ENCODE assay signal across 8 mouse cellular contexts in genomic region chr19:10205051-10205450, GRCm38 (mm10). TPM values are rescaled to one million over a fixed set of nuclear protein-coding genes. Genes with fewer than 3 reads are reported as not detected.
DNase-seq lines count a peak whose midpoint lies in the region; ATAC-seq and TF ChIP-seq lines count a peak whose summit lies in the region.

No protein-coding gene starts in this region.

- peaks cover 16% of the 10 kb centered on the region for H3K4me1 ChIP-seq in heart, embryonic 12.5 days (replicated peaks)
- no peaks in the 10 kb centered on the region; a peak in 2 of 4 replicates for H3K4me1 ChIP-seq in ES-E14 (ENCODE audit: control insufficient read depth in 2 of 2, insufficient read depth in 2 of 2, low read length in 2 of 2, poor library complexity in 1 of 2)
- H3K4me1 ChIP-seq in hindbrain, embryonic 12.5 days: peaks cover 17% of the 10 kb centered on the region

- ATAC-seq in heart, embryonic 12.5 days (ENCODE audit: insufficient number of reproducible peaks, low FRiP score): no peak
- ATAC-seq in hindbrain, embryonic 12.5 days (ENCODE audit: low FRiP score): no peak

- H3K36me3 ChIP-seq in heart, embryonic 12.5 days: peaks cover 56% of the 10 kb centered on the region
- peaks cover 42% of the 10 kb centered on the region for H3K36me3 ChIP-seq in ES-E14 (ENCODE audit: control insufficient read depth, insufficient read depth, low read length, poor library complexity, severe bottlenecking)
- peaks cover 50% of the 10 kb centered on the region for H3K36me3 ChIP-seq in hindbrain, embryonic 12.5 days

- no peak for DNase-seq in heart, postnatal 4 days
- DNase-seq in ES-E14 (ENCODE audit: low read depth, low spot score): no peak
- DNase-seq in lung, postnatal 10 days: peak; percentile 61
- no peak for DNase-seq in adrenal gland, postnatal 4 days (ENCODE audit: low spot score in 2 of 2)
- DNase-seq in adrenal gland, postnatal 14 days: no peak
- DNase-seq in embryo, embryonic 10 days (ENCODE audit: low spot score): no peak

- no peaks in the 10 kb centered on the region for H3K9me3 ChIP-seq in heart, embryonic 12.5 days (replicated peaks)
- no peaks in the 10 kb centered on the region for H3K9me3 ChIP-seq in ES-E14 (ENCODE audit: control insufficient read depth, insufficient read depth, low read depth, low read length)
- H3K9me3 ChIP-seq in hindbrain, embryonic 12.5 days (replicated peaks): no peaks in the 10 kb centered on the region

- in situ Hi-C loops in ES-E14 (cut with MboI; ENCODE audit: low sequenced_read_pairs in 2 of 2, unreplicated experiment in 2 of 2): no loop called here

- peak overlapping the region; percentile 88 for H3K4me3 ChIP-seq in heart, embryonic 12.5 days
- H3K4me3 ChIP-seq in ES-E14 (ENCODE audit: insufficient read depth in 1 of 2, low read depth in 1 of 2, low read length in 2 of 2, poor library complexity in 1 of 2, severe bottlenecking in 1 of 2): peak overlapping the region; percentile 70 to 95
- H3K4me3 ChIP-seq in hindbrain, embryonic 12.5 days: peak overlapping the region; percentile 82; the same call in 1 of the 2 replicates

- H3K4me2 ChIP-seq in heart, embryonic 12.5 days: peak overlapping the region; percentile 81
- H3K4me2 ChIP-seq in hindbrain, embryonic 12.5 days (replicated peaks): peak overlapping the region; percentile 86

- H3K27me3 ChIP-seq in heart, embryonic 12.5 days (replicated peaks): no peaks in the 10 kb centered on the region
- no peaks in the 10 kb centered on the region for H3K27me3 ChIP-seq in hindbrain, embryonic 12.5 days

- no peak overlapping the region for H3K27ac ChIP-seq in heart, embryonic 12.5 days (ENCODE audit: poor library complexity, severe bottlenecking)
- no peak overlapping the region for H3K27ac ChIP-seq in ES-E14 (ENCODE audit: insufficient read depth, low read depth, low read length, poor library complexity, severe bottlenecking)
- no peak overlapping the region for H3K27ac ChIP-seq in hindbrain, embryonic 12.5 days

- H3K9ac ChIP-seq in heart, embryonic 12.5 days: peak overlapping the region; percentile 40; the same call in 1 of the 2 replicates
- H3K9ac ChIP-seq in ES-E14 (ENCODE audit: insufficient read depth, low read depth, low read length, poor library complexity, severe bottlenecking): no peak overlapping the region
- peak overlapping the region; percentile 80; the same call in 1 of the 2 replicates for H3K9ac ChIP-seq in hindbrain, embryonic 12.5 days

- 73% methylated on average over 6 of the region's 6 CpGs for WGBS in heart, embryonic 12.5 days
- 78% methylated on average over 6 of the region's 6 CpGs for WGBS in hindbrain, embryonic 12.5 days

TF ChIP-seq in ES-E14, 5 proteins besides CTCF, POLR2A, EP300 and RAD21:
- TF ChIP-seq MAFK (IDR thresholded peaks at IDR 0.05; ENCODE audit: insufficient read depth, low read depth, low read length) (no peak), HCFC1 (IDR thresholded peaks at IDR 0.05; ENCODE audit: borderline replicate concordance, insufficient read depth, low read length) (no peak), ZNF384 (IDR thresholded peaks at IDR 0.05; ENCODE audit: low read depth, low read length) (no peak), CHD2 (IDR thresholded peaks at IDR 0.05; ENCODE audit: low read depth, low read length) (no peak), ZC3H11A (IDR thresholded peaks at IDR 0.05; ENCODE audit: borderline replicate concordance, low read depth, low read length) (no peak)

RNA-seq across cellular contexts. Expression of gene Fen1, which starts 1.1 kb away (rescaled TPM):
- 59.2 and 59.3 TPM in 2 replicates for polyA plus RNA-seq in heart, embryonic 12.5 days (2016; fragmentation: Nextera tagmentation; extraction: Ambion mirVana)
- 10 to 100 TPM; 26.8 to 27.2 TPM for total RNA-seq in heart, postnatal 4 days (2021)
- total RNA-seq in ES-E14 (2012; rRNA removed): 110 and 113 TPM in 2 replicates
- polyA plus RNA-seq in hindbrain, embryonic 12.5 days (2016; fragmentation: Nextera tagmentation; extraction: Ambion mirVana): 60.3 and 62.4 TPM in 2 replicates
- 10 to 100 TPM; 32.9 to 35.8 TPM for total RNA-seq in adrenal gland, postnatal 4 days (2021)
- total RNA-seq in adrenal gland, postnatal 14 days (2021): 20.6 and 21.7 TPM in 2 replicates

RNA-seq across cellular contexts. Expression of gene Tmem258, which starts 1.2 kb away (rescaled TPM):
- 389 TPM in 2 replicates for polyA plus RNA-seq in heart, embryonic 12.5 days (2016; fragmentation: Nextera tagmentation; extraction: Ambion mirVana)
- 100 to 1,000 TPM; 160 TPM for total RNA-seq in heart, postnatal 4 days (2021)
- total RNA-seq in ES-E14 (2012; rRNA removed): 440 and 455 TPM in 2 replicates
- 313 and 342 TPM in 2 replicates for polyA plus RNA-seq in hindbrain, embryonic 12.5 days (2016; fragmentation: Nextera tagmentation; extraction: Ambion mirVana)
- total RNA-seq in adrenal gland, postnatal 4 days (2021): 100 to 1,000 TPM; 161 to 182 TPM
- 161 and 170 TPM in 2 replicates for total RNA-seq in adrenal gland, postnatal 14 days (2021)

RNA-seq across cellular contexts. Expression of gene Fads1, which starts 22.4 kb away (rescaled TPM):
- polyA plus RNA-seq in heart, embryonic 12.5 days (2016; fragmentation: Nextera tagmentation; extraction: Ambion mirVana): 72.1 and 75.0 TPM in 2 replicates
- 10 to 100 TPM; 52.4 to 54.5 TPM for total RNA-seq in heart, postnatal 4 days (2021)
- total RNA-seq in ES-E14 (2012; rRNA removed): 47.4 and 74.0 TPM in 2 replicates
- polyA plus RNA-seq in hindbrain, embryonic 12.5 days (2016; fragmentation: Nextera tagmentation; extraction: Ambion mirVana): 175 and 183 TPM in 2 replicates
- 100 to 1,000 TPM; 225 to 254 TPM for total RNA-seq in adrenal gland, postnatal 4 days (2021)
- total RNA-seq in adrenal gland, postnatal 14 days (2021): 324 and 362 TPM in 2 replicates

RNA-seq across cellular contexts. Expression of gene Myrf, which starts 35.5 kb away (rescaled TPM):
- polyA plus RNA-seq in heart, embryonic 12.5 days (2016; fragmentation: Nextera tagmentation; extraction: Ambion mirVana): 16.2 and 16.5 TPM in 2 replicates
- 10 to 100 TPM in 1 of 2 experiments, 1 to 10 TPM in 1; 9.0 to 11.9 TPM for total RNA-seq in heart, postnatal 4 days (2021)
- total RNA-seq in ES-E14 (2012; rRNA removed): 35.9 and 58.1 TPM in 2 replicates
- polyA plus RNA-seq in hindbrain, embryonic 12.5 days (2016; fragmentation: Nextera tagmentation; extraction: Ambion mirVana): 1.3 and 1.9 TPM in 2 replicates
- total RNA-seq in adrenal gland, postnatal 4 days (2021): 1 to 10 TPM; 6.2 to 9.1 TPM
- total RNA-seq in adrenal gland, postnatal 14 days (2021): 2.6 and 4.7 TPM in 2 replicates
